Mouse (Mus musculus): ENCODE results near the gene Tmem88.

Tmem88 gene

DNA sequence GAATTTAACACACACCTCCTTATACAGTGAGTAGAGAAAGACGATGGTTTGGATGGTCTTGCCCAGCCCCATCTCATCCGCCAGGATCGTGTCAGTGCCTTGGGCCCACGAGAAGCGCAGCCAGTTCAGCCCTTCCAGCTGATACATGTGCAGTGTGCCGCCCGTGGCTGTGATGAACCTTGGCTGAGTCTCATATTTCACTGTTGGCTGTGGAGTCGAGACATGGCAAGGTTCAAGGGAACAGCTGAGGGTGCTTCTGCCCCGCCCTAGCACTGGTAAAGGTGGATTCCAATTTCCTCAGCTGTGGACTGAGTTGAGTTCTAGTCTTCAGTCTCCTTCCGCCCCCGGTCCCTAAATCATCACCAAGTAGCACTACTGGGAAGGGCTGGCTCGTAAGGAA is 40.3 kb downstream of the Tmem88 start:
- no peak for DNase-seq (ENCODE audit: low spot score)

DNA sequence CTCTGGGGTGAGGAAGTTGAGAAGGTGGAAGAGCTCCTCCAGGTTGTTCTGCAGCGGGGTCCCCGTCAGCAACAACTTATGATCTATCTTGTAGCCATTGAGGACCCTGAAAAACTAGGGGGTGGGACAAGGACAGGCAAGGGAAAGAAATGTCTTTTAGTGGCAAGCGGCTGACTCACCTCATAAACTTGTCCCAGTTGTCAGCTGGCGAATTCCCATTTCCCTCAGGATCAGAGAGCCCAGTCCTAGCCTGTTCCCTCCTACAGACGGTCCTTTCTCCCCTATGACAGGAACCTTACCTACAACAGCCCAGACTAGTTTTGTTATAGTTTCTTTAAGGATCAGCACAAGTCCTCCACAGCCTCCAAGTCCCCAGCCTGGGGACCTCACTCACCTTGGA is 41.5 kb downstream of the Tmem88 start:
- no peak for DNase-seq (ENCODE audit: low spot score)

Measured in ovary, postnatal 14 days (tissue).